Mouse (Mus musculus) liver, embryonic 14.5 days (tissue): Measurements from ENCODE around the gene Exoc6b.

Experiments used
- CTCF ChIP-seq: IDR thresholded peaks from 2 replicates; pipeline ENCODE4 v1.5.1; 2016; ENCODE audit warnings: antibody characterized with exemption, low read depth, control low read depth
- EP300 ChIP-seq: IDR thresholded peaks from 2 replicates; pipeline ENCODE4 v1.6.1; 2016; ENCODE audit warnings: antibody characterized with exemption, low read depth

DNA sequence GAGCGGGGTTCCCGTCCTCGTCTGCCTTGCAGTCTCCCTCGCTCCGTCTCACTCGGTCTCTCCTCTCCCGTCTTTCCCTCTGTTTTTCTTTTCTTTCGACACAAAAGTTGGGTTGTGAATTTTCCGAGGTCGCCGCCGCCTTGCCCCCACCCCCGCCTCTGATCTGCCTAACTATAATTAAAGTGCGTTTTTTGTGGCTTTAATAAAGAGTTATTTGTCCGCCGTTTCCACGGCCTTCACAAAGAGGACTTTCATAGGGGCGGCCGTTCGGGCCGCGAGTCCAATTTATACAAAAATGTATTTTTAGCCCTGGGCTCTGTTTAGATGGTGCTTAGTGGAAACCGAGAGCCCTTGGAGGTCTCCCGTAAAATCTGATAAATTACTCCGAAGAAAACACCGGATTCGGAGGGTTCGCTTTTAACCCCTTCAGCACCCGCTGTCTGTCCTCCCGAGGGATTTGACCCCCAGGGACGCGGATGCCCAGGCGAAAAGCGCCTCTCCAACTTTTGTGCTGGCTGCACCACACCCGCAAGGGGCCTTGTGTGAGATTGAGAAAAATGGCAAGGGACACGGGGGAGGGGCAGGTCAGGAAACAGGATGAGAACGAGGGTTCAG is 483.5 kb downstream of the Exoc6b start:
- TF ChIP-seq EP300: no peak
- TF ChIP-seq CTCF: no peak
